Mouse (Mus musculus): ENCODE measurements around the gene Mrps12. TPM values are rescaled to one million over a fixed set of nuclear protein-coding genes. Genes with fewer than 3 reads are reported as not detected.

The Mrps12 gene
- polyA plus RNA-seq (2011; ENCODE audit: insufficient read depth, insufficient read length, low read depth, missing spikeins), result 53.5 and 60.9 TPM in 2 replicates

DNA sequence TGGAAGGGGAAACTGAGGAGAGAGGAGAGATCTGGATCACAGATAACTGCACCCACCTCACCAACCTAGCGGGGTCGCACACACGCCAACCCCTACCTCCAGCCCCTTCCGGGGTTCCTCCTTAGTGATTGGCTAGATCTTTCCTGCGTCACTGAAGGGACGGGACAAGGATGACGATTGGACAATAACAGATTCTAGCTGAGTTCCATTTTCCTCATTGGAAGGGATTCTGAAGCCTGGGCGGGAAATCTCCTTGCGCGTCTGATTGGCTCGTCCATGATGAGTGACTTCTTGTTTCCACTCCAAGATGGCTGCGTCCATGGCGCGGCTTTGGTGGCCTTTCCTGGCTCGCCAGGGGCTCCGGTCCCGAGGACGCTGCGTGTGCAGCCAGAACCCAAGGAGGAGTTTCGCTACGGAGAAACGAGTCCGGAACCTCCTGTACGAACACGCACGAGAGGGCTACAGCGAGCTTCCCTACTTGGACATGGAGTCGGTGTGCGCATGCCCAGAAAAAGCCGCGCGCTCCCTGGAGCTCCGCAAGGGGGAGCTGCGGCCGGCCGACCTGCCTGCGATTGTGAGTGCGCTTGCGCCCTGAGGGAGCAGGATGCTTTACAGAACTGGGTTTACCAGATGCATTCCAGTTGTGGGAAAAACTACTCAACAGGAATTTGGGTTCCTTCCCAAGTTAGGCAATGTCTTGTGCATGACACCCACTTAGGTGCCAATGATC, at the start of gene Mrps12, which contains the start of gene Sars2:
Gene Mrps12 (minus strand): TSS at position 112 of the 730 bp plus-strand sequence.
Gene Sars2 (plus strand): TSS at position 284 of the 730 bp plus-strand sequence.
- H3K36me3 ChIP-seq (ENCODE audit: control insufficient read depth, insufficient read depth, low read length, poor library complexity, severe bottlenecking), result 0 out of 2 replicates have a peak, but pooled peaks cover 4% of the 10 kb centered on the region
- no peaks in the 10 kb centered on the region for H3K9me3 ChIP-seq (replicated peaks; ENCODE audit: control insufficient read depth, insufficient read depth, low read length, poor library complexity, severe bottlenecking)
- no peaks in the 10 kb centered on the region for H3K27me3 ChIP-seq (ENCODE audit: control insufficient read depth, insufficient read depth, low read length, poor library complexity, severe bottlenecking)
- H3K9ac ChIP-seq (ENCODE audit: low read depth, poor library complexity, severe bottlenecking), result peak within 1 kb of the TSS; percentile 66
- H3K27ac ChIP-seq (ENCODE audit: insufficient read depth, low read length), result peak within 1 kb of the TSS; percentile 48
- no peak for TF ChIP-seq EP300 (IDR thresholded peaks at IDR 0.05; ENCODE audit: insufficient read depth, low read depth, low read length)
- peak; percentile 81 for TF ChIP-seq CTCF (IDR thresholded peaks at IDR 0.05; ENCODE audit: low read depth, low read length)
- peak; percentile 95 for TF ChIP-seq POLR2A (IDR thresholded peaks at IDR 0.05; ENCODE audit: insufficient read depth, low read length)
- H3K4me3 ChIP-seq (ENCODE audit: low read depth, low read length), result peak within 1 kb of the TSS; percentile 93
- peaks cover 2% of the 10 kb centered on the region for H3K4me1 ChIP-seq (ENCODE audit: control insufficient read depth, insufficient read depth, low read length)

DNA sequence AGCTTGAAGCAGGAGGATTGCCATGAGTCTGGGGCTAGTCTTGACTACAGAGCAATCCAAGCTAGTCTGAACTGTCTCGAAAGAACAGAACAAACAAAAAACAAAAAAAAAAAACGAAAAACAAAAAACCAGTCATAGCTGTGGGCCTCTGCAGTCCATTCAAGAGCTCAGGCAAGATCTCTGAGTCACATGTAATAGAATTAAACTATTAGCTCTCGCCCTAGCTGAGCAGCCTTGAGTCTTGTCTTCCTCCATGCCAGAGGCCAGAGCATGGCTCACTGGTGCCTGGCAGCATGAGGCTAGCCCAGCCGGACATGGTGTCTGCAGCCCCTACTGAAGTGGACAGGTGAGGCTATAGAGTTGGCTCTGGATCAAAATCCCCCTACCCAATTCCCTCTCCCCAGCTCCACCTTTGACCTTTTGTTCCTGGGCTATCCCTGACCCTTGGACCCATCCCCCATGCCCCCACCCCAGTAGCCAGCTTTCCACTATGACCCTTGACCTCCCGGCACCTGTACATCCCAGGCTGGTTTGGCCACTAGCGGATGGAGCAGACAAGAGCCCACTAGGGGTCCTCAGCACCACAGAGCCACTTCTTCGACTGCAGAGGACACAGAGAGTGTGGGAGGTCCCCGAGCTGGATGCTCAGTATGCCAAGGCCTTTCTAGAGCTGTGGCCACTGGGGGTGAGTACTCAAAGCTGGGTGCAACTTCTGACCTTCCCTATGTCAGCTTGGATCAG, 48.6 kb upstream of the Mrps12 start:
- peaks cover 5% of the 10 kb centered on the region for H3K4me1 ChIP-seq (ENCODE audit: control insufficient read depth, insufficient read depth, low read length)
- 0 out of 2 replicates have a peak overlapping the region, but pooled peaks have one; percentile 19 for H3K27ac ChIP-seq (ENCODE audit: insufficient read depth, low read length)
- H3K9ac ChIP-seq (ENCODE audit: low read depth, poor library complexity, severe bottlenecking), result no peak overlapping the region
- no peaks in the 10 kb centered on the region for H3K27me3 ChIP-seq (ENCODE audit: control insufficient read depth, insufficient read depth, low read length, poor library complexity, severe bottlenecking)
- H3K36me3 ChIP-seq (ENCODE audit: control insufficient read depth, insufficient read depth, low read length, poor library complexity, severe bottlenecking), result no peaks in the 10 kb centered on the region
- H3K4me3 ChIP-seq (ENCODE audit: low read depth, low read length), result no peak overlapping the region
- H3K9me3 ChIP-seq (replicated peaks; ENCODE audit: control insufficient read depth, insufficient read depth, low read length, poor library complexity, severe bottlenecking), result no peaks in the 10 kb centered on the region
- TF ChIP-seq POLR2A (IDR thresholded peaks at IDR 0.05; ENCODE audit: insufficient read depth, low read length) (no peak), EP300 (IDR thresholded peaks at IDR 0.05; ENCODE audit: insufficient read depth, low read depth, low read length) (peak; percentile 75), CTCF (IDR thresholded peaks at IDR 0.05; ENCODE audit: low read depth, low read length) (peak; percentile 63)

DNA sequence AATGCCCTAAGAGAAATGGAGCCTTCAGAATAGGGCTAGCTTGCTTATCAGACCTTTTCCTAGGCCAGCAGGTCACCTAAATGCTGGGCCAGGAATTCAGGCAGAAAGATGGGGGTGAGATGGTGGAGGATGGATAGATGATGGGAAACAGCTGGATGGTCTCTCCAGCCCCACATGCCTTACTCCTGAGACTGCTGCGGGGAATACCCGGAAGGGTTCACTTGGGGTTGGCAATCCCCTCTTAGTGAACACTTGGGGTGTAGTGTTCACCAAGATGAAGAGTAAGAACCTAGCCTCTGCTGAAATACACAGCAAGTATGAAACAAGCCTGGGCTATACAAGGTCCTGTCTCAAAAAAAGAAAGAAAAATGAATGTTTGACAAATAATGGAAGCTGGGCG, 47.6 kb upstream of the Mrps12 start:
- Histone ChIP-seq H3K9ac (ENCODE audit: low read depth, poor library complexity, severe bottlenecking) (peak overlapping the region; percentile 23), H3K9me3 (replicated peaks; ENCODE audit: control insufficient read depth, insufficient read depth, low read length, poor library complexity, severe bottlenecking) (no peaks in the 10 kb centered on the region), H3K4me1 (ENCODE audit: control insufficient read depth, insufficient read depth, low read length) (peaks cover 9% of the 10 kb centered on the region), H3K4me3 (ENCODE audit: low read depth, low read length) (peak overlapping the region; percentile 66), H3K36me3 (ENCODE audit: control insufficient read depth, insufficient read depth, low read length, poor library complexity, severe bottlenecking) (no peaks in the 10 kb centered on the region), H3K27me3 (ENCODE audit: control insufficient read depth, insufficient read depth, low read length, poor library complexity, severe bottlenecking) (no peaks in the 10 kb centered on the region), H3K27ac (ENCODE audit: insufficient read depth, low read length) (peak overlapping the region; percentile 30; the same call in 1 of the 2 replicates)
- TF ChIP-seq EP300 (IDR thresholded peaks at IDR 0.05; ENCODE audit: insufficient read depth, low read depth, low read length) (no peak), CTCF (IDR thresholded peaks at IDR 0.05; ENCODE audit: low read depth, low read length) (no peak), POLR2A (IDR thresholded peaks at IDR 0.05; ENCODE audit: insufficient read depth, low read length) (no peak)

DNA sequence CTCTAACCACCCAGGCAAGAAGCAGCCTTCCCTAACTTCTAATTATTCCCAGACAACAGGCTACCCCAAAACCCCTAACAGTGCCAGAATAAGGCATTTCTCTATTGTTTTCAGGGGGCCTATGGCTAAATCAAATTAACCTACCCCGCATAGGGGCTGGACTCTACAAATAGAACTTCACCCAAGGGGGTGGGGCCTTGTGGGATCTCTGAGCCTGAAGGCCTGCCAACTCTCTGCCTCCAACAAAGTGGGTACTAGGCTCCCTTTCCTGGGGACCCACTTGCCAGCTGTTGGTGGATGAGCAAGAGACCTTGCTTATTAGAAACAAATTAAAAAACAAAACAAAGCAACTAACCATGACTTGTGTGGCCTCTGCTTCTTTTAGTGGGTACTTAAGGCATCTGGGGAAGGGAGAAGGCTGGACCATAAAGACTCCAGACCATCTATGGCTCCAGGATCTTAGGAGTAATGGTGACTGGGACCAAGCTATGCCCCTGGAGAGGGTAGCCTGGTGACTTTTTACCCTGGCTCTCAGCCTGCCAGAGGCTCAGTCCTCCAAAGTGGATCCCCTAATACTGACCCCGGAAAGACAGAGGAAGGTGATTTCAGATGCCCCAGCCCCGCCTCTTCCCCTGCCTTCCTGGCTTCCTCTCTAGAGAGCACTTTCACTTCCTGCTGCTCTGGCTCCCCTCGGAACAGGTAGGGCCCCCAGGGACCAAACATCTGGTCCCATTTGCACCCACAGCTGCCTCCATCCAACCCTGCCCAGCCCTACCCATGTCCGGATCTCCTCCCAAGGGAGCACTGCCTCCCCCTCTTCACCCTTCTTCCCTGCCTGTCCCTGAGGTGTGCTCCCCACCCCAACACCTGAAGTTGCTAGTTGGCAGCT, 46.9 kb upstream of the Mrps12 start, which contains the start of gene Rinl:
Gene Rinl (plus strand): TSS at position 663 of the 889 bp plus-strand sequence.
- Histone ChIP-seq H3K4me1 (ENCODE audit: control insufficient read depth, insufficient read depth, low read length) (peaks cover 9% of the 10 kb centered on the region), H3K4me3 (ENCODE audit: low read depth, low read length) (peak within 1 kb of the TSS; percentile 66), H3K27me3 (ENCODE audit: control insufficient read depth, insufficient read depth, low read length, poor library complexity, severe bottlenecking) (no peaks in the 10 kb centered on the region), H3K36me3 (ENCODE audit: control insufficient read depth, insufficient read depth, low read length, poor library complexity, severe bottlenecking) (no peaks in the 10 kb centered on the region), H3K27ac (ENCODE audit: insufficient read depth, low read length) (peak within 1 kb of the TSS; percentile 30; the same call in 1 of the 2 replicates), H3K9me3 (replicated peaks; ENCODE audit: control insufficient read depth, insufficient read depth, low read length, poor library complexity, severe bottlenecking) (no peaks in the 10 kb centered on the region), H3K9ac (ENCODE audit: low read depth, poor library complexity, severe bottlenecking) (peak within 1 kb of the TSS; percentile 23)
- TF ChIP-seq EP300 (IDR thresholded peaks at IDR 0.05; ENCODE audit: insufficient read depth, low read depth, low read length) (no peak), CTCF (IDR thresholded peaks at IDR 0.05; ENCODE audit: low read depth, low read length) (no peak), POLR2A (IDR thresholded peaks at IDR 0.05; ENCODE audit: insufficient read depth, low read length) (no peak)

DNA sequence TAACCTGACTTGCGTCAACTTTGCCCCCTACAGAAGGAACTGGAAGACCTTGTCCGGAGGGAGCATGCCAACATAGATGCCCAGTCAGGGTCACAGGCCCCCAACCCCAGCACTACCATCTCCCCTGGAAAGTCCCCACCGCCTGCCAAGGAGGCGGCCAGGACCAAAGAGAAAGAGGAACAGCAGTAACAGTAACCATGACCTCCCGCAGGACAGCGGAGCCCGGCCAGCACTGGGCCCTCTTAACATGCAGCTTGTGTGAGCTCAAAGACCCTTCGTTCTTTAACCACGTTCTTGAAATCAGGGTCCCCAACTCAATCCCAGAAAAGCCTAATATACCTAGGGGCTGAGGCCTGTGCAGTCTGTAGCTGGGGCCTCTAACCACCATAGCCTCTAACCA, 46.3 kb upstream of the Mrps12 start:
- Histone ChIP-seq H3K4me3 (ENCODE audit: low read depth, low read length) (no peak overlapping the region), H3K9me3 (replicated peaks; ENCODE audit: control insufficient read depth, insufficient read depth, low read length, poor library complexity, severe bottlenecking) (no peaks in the 10 kb centered on the region), H3K9ac (ENCODE audit: low read depth, poor library complexity, severe bottlenecking) (no peak overlapping the region), H3K27me3 (ENCODE audit: control insufficient read depth, insufficient read depth, low read length, poor library complexity, severe bottlenecking) (no peaks in the 10 kb centered on the region), H3K27ac (ENCODE audit: insufficient read depth, low read length) (no peak overlapping the region), H3K4me1 (ENCODE audit: control insufficient read depth, insufficient read depth, low read length) (peaks cover 9% of the 10 kb centered on the region), H3K36me3 (ENCODE audit: control insufficient read depth, insufficient read depth, low read length, poor library complexity, severe bottlenecking) (no peaks in the 10 kb centered on the region)
- TF ChIP-seq POLR2A (IDR thresholded peaks at IDR 0.05; ENCODE audit: insufficient read depth, low read length) (no peak), CTCF (IDR thresholded peaks at IDR 0.05; ENCODE audit: low read depth, low read length) (no peak), EP300 (IDR thresholded peaks at IDR 0.05; ENCODE audit: insufficient read depth, low read depth, low read length) (no peak)
